In genomic region chr5:81345436-81346131, GRCm38 (mm10) we compare ENCODE assay signal across 14 mouse cellular contexts.
DNase-seq lines count a peak whose midpoint lies in the region; ATAC-seq and TF ChIP-seq lines count a peak whose summit lies in the region.
"Had no signal": no experiment of that assay in that cellular context is flagged by ENCODE, and none has a peak within 500 bp of the region (broad histone marks: within the 10 kb centered on the region; RNA-seq: fewer than 3 reads in every experiment).

No protein-coding gene starts in this region.

- no peak for TF ChIP-seq CTCF in forebrain, postnatal 0 days (IDR thresholded peaks at IDR 0.05; ENCODE audit: low read depth)
- TF ChIP-seq CTCF in lung, embryonic 14.5 days (IDR thresholded peaks at IDR 0.05; ENCODE audit: low read depth) = no peak
- TF ChIP-seq CTCF in left cerebral cortex, adult 2 months (IDR thresholded peaks at IDR 0.05) = no peak

- H3K4me1 ChIP-seq in forebrain, embryonic 11.5 days (replicated peaks; ENCODE audit: control insufficient read depth, insufficient read depth, low read length) = 0 out of 2 replicates have a peak, but pooled peaks cover 2% of the 10 kb centered on the region
- H3K4me1 ChIP-seq in forebrain, postnatal 0 days (ENCODE audit: insufficient read depth) = no peaks in the 10 kb centered on the region
- H3K4me1 ChIP-seq in lung, embryonic 14.5 days (ENCODE audit: insufficient read depth) = no peaks in the 10 kb centered on the region
- peaks cover 35% of the 10 kb centered on the region for H3K4me1 ChIP-seq in limb, embryonic 13.5 days
- H3K4me1 ChIP-seq in neural tube, embryonic 15.5 days = 0 out of 2 replicates have a peak, but pooled peaks cover 3% of the 10 kb centered on the region

- no peak overlapping the region for H3K4me3 ChIP-seq in forebrain, embryonic 11.5 days (ENCODE audit: low read depth, low read length)
- no peak overlapping the region for H3K4me3 ChIP-seq in forebrain, postnatal 0 days (ENCODE audit: low read depth, low read length)
- no peak overlapping the region for H3K4me3 ChIP-seq in lung, embryonic 14.5 days (ENCODE audit: low read depth, low read length)
- H3K4me3 ChIP-seq in limb, embryonic 13.5 days = no peak overlapping the region
- H3K4me3 ChIP-seq in neural tube, embryonic 15.5 days (replicated peaks) = no peak overlapping the region
- H3K4me3 ChIP-seq in left cerebral cortex, adult 2 months = no peak overlapping the region
- H3K4me3 ChIP-seq: embryonic facial prominence, embryonic 13.5 days had no signal

- H3K27me3 ChIP-seq in forebrain, embryonic 11.5 days (ENCODE audit: control insufficient read depth, insufficient read depth, low read length) = peaks cover 8% of the 10 kb centered on the region; the same call in 1 of the 2 replicates
- no peaks in the 10 kb centered on the region for H3K27me3 ChIP-seq in forebrain, postnatal 0 days (ENCODE audit: insufficient read depth, low read length)
- H3K27me3 ChIP-seq in lung, embryonic 14.5 days (ENCODE audit: insufficient read depth, low read length) = no peaks in the 10 kb centered on the region
- H3K27me3 ChIP-seq in limb, embryonic 13.5 days = no peaks in the 10 kb centered on the region
- no peaks in the 10 kb centered on the region for H3K27me3 ChIP-seq in neural tube, embryonic 15.5 days (replicated peaks)
- H3K27me3 ChIP-seq: embryonic facial prominence, embryonic 13.5 days; Patski had no signal

- WGBS in forebrain, embryonic 11.5 days = 38% methylated on average over 9 of the region's 9 CpGs
- WGBS in forebrain, postnatal 0 days = 29% methylated on average over 9 of the region's 9 CpGs
- whole genome bisulfite sequencing in lung, embryonic 14.5 days = 48% methylated on average over 9 of the region's 9 CpGs
- 41% methylated on average over 9 of the region's 9 CpGs for WGBS in limb, embryonic 13.5 days
- WGBS in neural tube, embryonic 15.5 days = 49% methylated on average over 9 of the region's 9 CpGs

- H3K4me2 ChIP-seq in forebrain, embryonic 11.5 days (ENCODE audit: low read depth, low read length, severe bottlenecking) = no peak overlapping the region
- H3K4me2 ChIP-seq in forebrain, postnatal 0 days (ENCODE audit: low read depth) = no peak overlapping the region
- no peak overlapping the region for H3K4me2 ChIP-seq in lung, embryonic 14.5 days
- H3K4me2 ChIP-seq in limb, embryonic 13.5 days (replicated peaks) = no peak overlapping the region
- no peak overlapping the region for H3K4me2 ChIP-seq in neural tube, embryonic 15.5 days
- H3K4me2 ChIP-seq: embryonic facial prominence, embryonic 13.5 days had no signal

- H3K9me3 ChIP-seq in forebrain, embryonic 11.5 days (ENCODE audit: control insufficient read depth, low read length) = no peaks in the 10 kb centered on the region
- H3K9me3 ChIP-seq in forebrain, postnatal 0 days (ENCODE audit: low read length) = no peaks in the 10 kb centered on the region
- H3K9me3 ChIP-seq in lung, embryonic 14.5 days (ENCODE audit: low read depth, low read length) = no peaks in the 10 kb centered on the region
- no peaks in the 10 kb centered on the region for H3K9me3 ChIP-seq in limb, embryonic 13.5 days
- H3K9me3 ChIP-seq in neural tube, embryonic 15.5 days (replicated peaks) = no peaks in the 10 kb centered on the region
- H3K9me3 ChIP-seq: embryonic facial prominence, embryonic 13.5 days had no signal

- no peaks in the 10 kb centered on the region for H3K36me3 ChIP-seq in forebrain, embryonic 11.5 days (ENCODE audit: control insufficient read depth, insufficient read depth, low read length)
- H3K36me3 ChIP-seq in forebrain, postnatal 0 days (ENCODE audit: insufficient read depth) = no peaks in the 10 kb centered on the region
- H3K36me3 ChIP-seq in lung, embryonic 14.5 days (ENCODE audit: insufficient read depth) = no peaks in the 10 kb centered on the region
- no peaks in the 10 kb centered on the region for H3K36me3 ChIP-seq in limb, embryonic 13.5 days
- H3K36me3 ChIP-seq in neural tube, embryonic 15.5 days = no peaks in the 10 kb centered on the region
- H3K36me3 ChIP-seq: embryonic facial prominence, embryonic 13.5 days had no signal

- no peak overlapping the region for H3K9ac ChIP-seq in forebrain, embryonic 11.5 days (ENCODE audit: low read length)
- no peak overlapping the region for H3K9ac ChIP-seq in forebrain, postnatal 0 days
- no peak overlapping the region for H3K9ac ChIP-seq in lung, embryonic 14.5 days
- H3K9ac ChIP-seq in limb, embryonic 13.5 days = no peak overlapping the region
- no peak overlapping the region for H3K9ac ChIP-seq in neural tube, embryonic 15.5 days (replicated peaks)
- H3K9ac ChIP-seq: embryonic facial prominence, embryonic 13.5 days had no signal

- ATAC-seq in forebrain, embryonic 11.5 days (replicated peaks; ENCODE audit: low FRiP score) = peak; percentile 28
- ATAC-seq in forebrain, postnatal 0 days = no peak
- peak; percentile 79; the same call in 1 of the 2 replicates for ATAC-seq in lung, embryonic 14.5 days (ENCODE audit: insufficient read depth)
- ATAC-seq in limb, embryonic 13.5 days (ENCODE audit: low FRiP score, low read depth) = peak; percentile 68
- peak; percentile 35; the same call in 1 of the 2 replicates for ATAC-seq in neural tube, embryonic 15.5 days (ENCODE audit: low FRiP score)
- ATAC-seq: intestine, postnatal 0 days; Patski had no signal

- H3K27ac ChIP-seq in forebrain, embryonic 11.5 days (ENCODE audit: low read depth, low read length) = no peak overlapping the region
- no peak overlapping the region for H3K27ac ChIP-seq in forebrain, postnatal 0 days (ENCODE audit: low read depth, low read length)
- H3K27ac ChIP-seq in lung, embryonic 14.5 days (ENCODE audit: low read depth) = no peak overlapping the region
- no peak overlapping the region for H3K27ac ChIP-seq in limb, embryonic 13.5 days
- no peak overlapping the region for H3K27ac ChIP-seq in neural tube, embryonic 15.5 days (replicated peaks)
- H3K27ac ChIP-seq in left cerebral cortex, adult 2 months = no peak overlapping the region
- H3K27ac ChIP-seq: embryonic facial prominence, embryonic 13.5 days; stomach, postnatal 0 days had no signal

- intact Hi-C loops in left cerebral cortex, adult 2 months (cut with DNase I) = no loop called here

- peak; percentile 52 for DNase-seq in forebrain, embryonic 11.5 days (ENCODE audit: low spot score)
- DNase-seq in forebrain, postnatal 0 days = no peak
- peak; percentile 72 for DNase-seq in lung, embryonic 14.5 days
- no peak for DNase-seq in lung, adult 18-20 months
- no peak for DNase-seq in thymus, postnatal 36 days
- DNase-seq in left cerebral cortex, adult 2 months (ENCODE audit: extremely low spot score in 1 of 2, low spot score in 2 of 2) = no peak
- DNase-seq: gastrocnemius, postnatal 10 days; right cerebral cortex, postnatal 25 days had no signal

Comparison
In these comparisons a context has a peak if more than half of its experiments do, and no peak if none do; other contexts are left out.
1. DNase-seq: peak in forebrain, embryonic 11.5 days (single experiment) and lung, embryonic 14.5 days (single experiment); none in forebrain, postnatal 0 days (single experiment), lung, adult 18-20 months (0 of 2), thymus, postnatal 36 days (0 of 2) and left cerebral cortex, adult 2 months (0 of 2).